Mouse (Mus musculus) testis, postnatal 14 days (tissue): Measurements from ENCODE around the gene Cdk14.
A peak's percentile ranks its signal among the peaks of the same experiment; 100 is the strongest.

Source experiments
- DNase-seq: peaks from one replicate; pipeline ENCODE4 v3.0.0; 2021; ENCODE audit warnings: low spot score

The Cdk14 gene

GRCm38 (mm10) chr5:4786816-4787215 lies 633.3 kb downstream of the Cdk14 start:
- DNase-seq: no peak

DNA sequence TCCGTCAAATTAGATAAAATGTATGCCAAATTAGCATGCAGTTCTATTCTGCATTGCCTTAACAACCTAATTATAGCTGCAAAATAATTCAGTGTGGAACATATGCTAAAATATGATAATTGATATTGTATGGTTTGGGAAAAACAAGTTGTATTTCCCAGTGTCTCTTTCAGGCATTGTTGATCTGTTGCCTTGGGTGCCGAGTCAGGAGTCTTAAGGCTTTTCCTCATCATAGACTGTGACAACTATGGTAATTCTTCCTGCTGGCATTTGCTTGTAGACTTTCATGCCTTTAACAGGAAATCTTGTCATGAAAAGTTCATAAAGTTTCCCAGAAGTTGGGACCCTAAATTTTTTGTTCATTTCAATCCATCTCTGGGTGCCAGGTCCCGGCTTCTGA lies 641.8 kb downstream of the Cdk14 start:
- no peak for DNase-seq

GRCm38 (mm10) chr5:4776495-4776894 lies 643.6 kb downstream of the Cdk14 start:
- no peak for DNase-seq

DNA sequence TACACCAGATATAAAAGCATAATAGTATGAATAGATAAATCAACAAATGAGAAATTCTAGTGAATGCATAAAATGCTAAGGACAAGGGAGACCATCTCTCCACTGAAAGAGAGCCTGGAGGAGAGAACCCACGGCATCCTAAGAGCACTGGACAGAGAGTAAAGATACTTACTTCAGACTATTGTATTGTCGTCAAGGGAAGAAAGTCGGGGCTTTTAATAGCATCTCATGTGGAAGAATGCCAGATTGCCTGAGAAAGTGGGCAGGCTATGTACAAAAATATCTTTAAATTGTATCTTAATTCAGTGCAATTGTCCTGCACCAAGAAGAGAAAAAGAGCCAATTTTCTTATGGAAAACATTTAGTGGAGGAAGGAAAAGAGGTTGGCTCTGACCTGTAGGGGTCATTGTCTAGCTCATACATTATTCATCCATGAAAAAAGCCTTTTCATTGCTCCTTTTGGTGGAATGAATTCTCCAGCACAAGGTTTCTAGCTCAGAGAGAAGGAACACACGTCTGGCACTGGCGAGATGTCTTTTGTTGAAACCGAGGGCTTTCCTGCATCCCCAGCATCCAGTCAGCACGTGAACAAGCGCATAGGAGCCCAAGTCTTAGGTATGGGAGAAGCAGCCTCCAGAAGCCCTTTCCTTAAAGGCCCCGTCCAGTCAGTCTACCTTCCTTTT lies 646.9 kb downstream of the Cdk14 start:
- no peak for DNase-seq

DNA sequence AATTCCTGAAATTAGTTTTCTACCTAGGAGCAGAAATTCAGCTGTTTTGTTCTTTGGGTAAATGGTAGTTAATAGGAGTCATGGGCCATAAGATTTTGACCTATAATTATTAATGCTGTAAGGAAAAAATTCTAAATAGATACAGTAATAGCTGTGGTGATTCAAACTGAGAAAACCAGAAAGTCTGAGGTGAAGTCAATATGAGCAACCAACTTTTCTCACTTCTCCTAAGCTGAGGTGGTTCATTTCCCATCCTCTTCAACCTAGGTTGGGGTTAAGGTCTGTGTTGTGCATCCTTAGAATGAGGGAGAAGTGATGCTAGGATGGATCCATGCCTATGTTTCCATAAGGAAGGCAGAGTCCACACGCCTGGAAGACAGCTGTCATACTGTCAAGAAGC lies 649.5 kb downstream of the Cdk14 start:
- no peak for DNase-seq

- DNase-seq: no peak
Measured at GRCm38 (mm10) chr5:4767896-4768295, 652.2 kb downstream of the Cdk14 start.

DNA sequence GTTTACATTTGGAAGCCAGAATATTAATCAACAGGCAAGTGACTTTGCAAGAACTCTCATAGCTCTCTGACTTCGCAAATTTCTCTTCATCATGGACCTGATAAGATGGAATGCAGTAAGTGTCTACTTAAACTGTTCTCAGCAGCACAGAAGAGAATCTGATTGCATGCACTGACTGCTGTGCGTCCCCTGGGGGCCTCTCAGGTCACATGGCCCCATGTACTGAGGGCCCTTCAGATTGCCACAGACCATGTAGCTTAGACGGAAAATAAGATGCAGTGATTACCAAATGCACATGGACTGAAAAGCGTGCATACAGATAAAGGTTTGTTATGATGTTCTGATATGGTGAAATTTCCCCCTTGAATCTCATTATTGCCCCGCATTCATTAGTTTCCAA lies 653.4 kb downstream of the Cdk14 start:
- DNase-seq: no peak

- DNase-seq: no peak
Measured at GRCm38 (mm10) chr5:4761891-4762290, 658.2 kb downstream of the Cdk14 start.

GRCm38 (mm10) chr5:4758331-4759080 lies 661.6 kb downstream of the Cdk14 start:
- DNase-seq: no peak

- peak; percentile 95 for DNase-seq
Measured at GRCm38 (mm10) chr5:4757902-4758301, 662.2 kb downstream of the Cdk14 start, which contains the start of gene Fzd1. Gene Fzd1, minus strand, starts transcription at chr5:4758035.

DNA sequence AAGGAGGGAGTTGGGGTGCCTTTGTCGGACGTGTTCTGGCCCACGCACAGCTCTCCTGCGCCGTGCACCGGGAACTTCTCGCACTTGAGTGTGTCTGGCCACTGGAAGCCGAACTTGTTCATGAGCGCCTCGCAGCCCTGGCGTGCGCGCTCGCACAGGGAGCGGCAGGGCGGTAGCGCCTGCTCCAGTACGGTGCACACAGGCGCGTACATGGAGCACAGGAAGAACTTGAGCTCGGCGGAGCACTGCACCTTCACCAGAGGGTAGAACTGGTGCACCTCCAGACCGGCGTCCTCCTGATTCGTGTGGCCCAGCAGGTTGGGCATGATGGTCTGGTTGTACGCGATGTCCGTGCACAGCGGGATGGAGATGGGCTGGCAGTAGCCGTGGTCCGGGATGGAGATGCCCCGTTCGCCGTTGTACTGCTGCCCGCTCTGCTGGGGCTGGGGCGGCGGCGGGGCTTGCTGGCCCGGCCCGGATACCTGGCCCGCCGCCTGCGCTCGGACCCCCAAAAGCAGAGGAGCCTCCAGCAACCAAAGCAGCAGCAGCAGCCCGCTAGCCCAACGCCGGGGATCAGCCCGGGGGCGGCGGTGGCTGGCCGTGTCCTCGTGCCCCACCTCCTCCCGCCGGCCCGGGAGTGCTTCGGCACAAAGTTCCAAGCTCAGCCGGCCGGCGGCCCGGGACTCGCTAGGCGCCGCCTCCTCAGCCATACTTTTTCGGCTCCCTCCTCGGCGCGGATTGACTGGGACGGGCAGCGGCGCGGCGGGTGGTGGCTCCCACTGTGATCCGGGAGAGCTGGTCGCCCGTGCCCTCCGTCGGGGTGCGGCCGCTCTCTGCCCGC lies 663.0 kb downstream of the Cdk14 start:
- DNase-seq: peak; percentile 50

- DNase-seq: peak; percentile 18
Measured at GRCm38 (mm10) chr5:4756001-4756681, 664.0 kb downstream of the Cdk14 start.

DNA sequence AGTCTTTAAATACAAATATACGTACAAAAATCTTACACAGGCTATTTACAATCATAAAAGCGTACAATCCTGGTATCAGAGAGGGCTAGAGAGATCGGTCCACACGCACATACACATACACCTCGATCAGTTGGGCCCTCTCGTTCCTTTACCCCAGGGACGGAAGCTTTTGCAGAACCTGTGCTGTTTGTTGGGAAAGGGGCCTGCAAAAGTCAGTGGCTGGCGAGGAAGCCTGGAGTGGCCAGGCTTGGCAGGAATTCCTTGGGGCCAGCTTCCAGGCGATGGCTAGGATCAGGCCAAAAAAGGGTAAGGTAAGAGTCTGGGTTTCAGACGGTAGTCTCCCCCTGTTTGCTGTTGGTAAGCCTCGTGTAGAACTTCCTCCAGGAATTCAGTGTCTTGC lies 664.8 kb downstream of the Cdk14 start:
- DNase-seq: no peak

GRCm38 (mm10) chr5:4754701-4755281 lies 665.3 kb downstream of the Cdk14 start:
- no peak for DNase-seq
